Mouse (Mus musculus) midbrain, embryonic 15.5 days (tissue): ENCODE measurements around the gene Zfp784. TPM values are rescaled to one million over a fixed set of nuclear protein-coding genes. Genes with fewer than 3 reads are reported as not detected.
"Not testable (repeated sequence)": the region's sequence is repeated elsewhere in the genome, so short reads cannot be mapped to it uniquely, and the experiment has no call there.

Experiments used
- ATAC-seq: fragments of 200-750 bp; cut with Nextera tagmentation; replicated peaks from 2 replicates; pipeline ENCODE4 v1.8.0; 2017; ENCODE audit warnings: moderate TSS enrichment
- H3K27ac ChIP-seq: fragments of 300-500 bp; sonication (generic); 2 replicates; pipeline ENCODE4 v1.5.1; 2015; ENCODE audit warnings: mild to moderate bottlenecking, inconsistent platforms
- H3K27me3 ChIP-seq: fragments of 300-500 bp; sonication (generic); replicated peaks from 2 replicates; pipeline ENCODE4 v1.6.1; 2015; ENCODE audit warnings: inconsistent platforms
- H3K36me3 ChIP-seq: fragments of 300-500 bp; sonication (generic); replicated peaks from 2 replicates; pipeline ENCODE4 v1.6.1; 2015; ENCODE audit warnings: inconsistent platforms
- H3K4me1 ChIP-seq: fragments of 300-500 bp; sonication (generic); 2 replicates; pipeline ENCODE4 v1.6.1; 2015; ENCODE audit warnings: inconsistent platforms
- H3K4me2 ChIP-seq: fragments of 300-500 bp; sonication (generic); 2 replicates; pipeline ENCODE4 v1.6.1; 2015; ENCODE audit warnings: inconsistent platforms, mild to moderate bottlenecking, moderate library complexity
- H3K4me3 ChIP-seq: fragments of 300-500 bp; sonication (generic); 2 replicates; pipeline ENCODE4 v1.5.1; 2015; ENCODE audit warnings: mild to moderate bottlenecking, inconsistent platforms
- H3K9ac ChIP-seq: fragments of 300-500 bp; sonication (generic); 2 replicates; pipeline ENCODE4 v1.6.1; 2015; ENCODE audit warnings: mild to moderate bottlenecking, inconsistent platforms
- H3K9me3 ChIP-seq: fragments of 300-500 bp; sonication (generic); 2 replicates; pipeline ENCODE4 v1.6.1; 2016; ENCODE audit warnings: inconsistent platforms
- WGBS: fragments of 180-500 bp; shearing (Covaris S2); methylation state at CpG from one replicate; pipeline ENCODE4 v1.1.7; 2015; ENCODE audit warnings: mixed read lengths; 5-methylcytosine and 5-hydroxymethylcytosine counted together
- polyA plus RNA-seq: library from polyadenylated mRNA; unstranded; fragments of >200 nt; fragmentation: Nextera tagmentation; extraction: Ambion mirVana; gene quantifications from 2 replicates; pipeline ENCODE4 v1.2.1, GENCODE M21; 2015

Gene Zfp784
- polyA plus RNA-seq: 12.3 and 13.5 TPM in 2 replicates

GRCm38 (mm10) chr7:5038109-5038732, at the start of gene Zfp784:
TSS of gene Zfp784 (minus strand) at chr7:5038446.
- peak; percentile 95 for ATAC-seq
- H3K9me3 ChIP-seq: no peaks in the 10 kb centered on the region
- WGBS: under 1% methylated on average over 48 of the region's 48 CpGs
- H3K36me3 ChIP-seq: peaks cover 20% of the 10 kb centered on the region
- peaks cover 19% of the 10 kb centered on the region for H3K4me1 ChIP-seq
- peak within 1 kb of the TSS; percentile 57 for H3K4me3 ChIP-seq
- H3K27me3 ChIP-seq: no peaks in the 10 kb centered on the region
- peak within 1 kb of the TSS; percentile 97 for H3K27ac ChIP-seq
- peak within 1 kb of the TSS; percentile 58 for H3K4me2 ChIP-seq
- H3K9ac ChIP-seq: peak within 1 kb of the TSS; percentile 64

GRCm38 (mm10) chr7:5087886-5088285, 49.6 kb upstream of the Zfp784 start:
- H3K9ac ChIP-seq: no peak overlapping the region
- H3K9me3 ChIP-seq: no peaks in the 10 kb centered on the region
- H3K36me3 ChIP-seq: peaks cover 6% of the 10 kb centered on the region
- no peaks in the 10 kb centered on the region for H3K27me3 ChIP-seq
- no peak overlapping the region for H3K4me2 ChIP-seq
- H3K4me1 ChIP-seq: peaks cover 15% of the 10 kb centered on the region; the same call in 1 of the 2 replicates
- H3K27ac ChIP-seq: no peak overlapping the region
- WGBS: 94% methylated on average over 4 of the region's 4 CpGs
- no peak for ATAC-seq
- H3K4me3 ChIP-seq: no peak overlapping the region

GRCm38 (mm10) chr7:5086921-5087440, 48.7 kb upstream of the Zfp784 start:
- ATAC-seq: no peak
- Histone ChIP-seq H3K4me1 (peaks cover 22% of the 10 kb centered on the region), H3K36me3 (peaks cover 6% of the 10 kb centered on the region), H3K27me3 (no peaks in the 10 kb centered on the region), H3K4me3 (no peak overlapping the region), H3K4me2 (no peak overlapping the region), H3K27ac (no peak overlapping the region), H3K9me3 (no peaks in the 10 kb centered on the region), H3K9ac (no peak overlapping the region)
- 77% methylated on average over 5 of the region's 5 CpGs for WGBS

- Histone ChIP-seq H3K4me2 (no peak overlapping the region), H3K4me1 (peaks cover 35% of the 10 kb centered on the region), H3K27ac (no peak overlapping the region), H3K9ac (no peak overlapping the region), H3K9me3 (no peaks in the 10 kb centered on the region), H3K36me3 (peaks cover 6% of the 10 kb centered on the region), H3K27me3 (no peaks in the 10 kb centered on the region), H3K4me3 (no peak overlapping the region)
- 92% methylated on average over 1 of the region's 1 CpGs for WGBS
- ATAC-seq: no peak
These were observed 47.3 kb upstream of the Zfp784 start for GRCm38 (mm10) chr7:5085512-5085911.

- WGBS: 95% methylated on average over 18 of the region's 18 CpGs
- Histone ChIP-seq H3K27me3 (no peaks in the 10 kb centered on the region), H3K27ac (no peak overlapping the region), H3K36me3 (peaks cover 5% of the 10 kb centered on the region; the same call in 1 of the 2 replicates), H3K4me3 (no peak overlapping the region), H3K9me3 (no peaks in the 10 kb centered on the region), H3K9ac (no peak overlapping the region), H3K4me1 (peaks cover 35% of the 10 kb centered on the region), H3K4me2 (no peak overlapping the region)
- ATAC-seq: no peak
These were observed 45.3 kb upstream of the Zfp784 start for GRCm38 (mm10) chr7:5083325-5084105.

GRCm38 (mm10) chr7:5081939-5082338, 43.7 kb upstream of the Zfp784 start:
- Histone ChIP-seq H3K4me1 (peaks cover 32% of the 10 kb centered on the region), H3K36me3 (peaks cover 17% of the 10 kb centered on the region; the same call in 1 of the 2 replicates), H3K4me3 (peak overlapping the region; percentile 12; the same call in 1 of the 2 replicates), H3K9me3 (no peaks in the 10 kb centered on the region), H3K27ac (no peak overlapping the region), H3K4me2 (peak overlapping the region; percentile 84), H3K9ac (no peak overlapping the region), H3K27me3 (no peaks in the 10 kb centered on the region)
- WGBS: 95% methylated on average over 2 of the region's 2 CpGs
- no peak for ATAC-seq

- H3K4me1 ChIP-seq: peaks cover 30% of the 10 kb centered on the region
- no peak for ATAC-seq
- H3K4me2 ChIP-seq: peak overlapping the region; percentile 84
- H3K9ac ChIP-seq: peak overlapping the region; percentile 95; the same call in 1 of the 2 replicates
- peak overlapping the region; percentile 93 for H3K4me3 ChIP-seq
- 72% methylated on average over 6 of the region's 6 CpGs for WGBS
- H3K9me3 ChIP-seq: no peaks in the 10 kb centered on the region
- no peaks in the 10 kb centered on the region for H3K27me3 ChIP-seq
- no peak overlapping the region for H3K27ac ChIP-seq
- peaks cover 24% of the 10 kb centered on the region for H3K36me3 ChIP-seq
These were observed 43.0 kb upstream of the Zfp784 start for GRCm38 (mm10) chr7:5081241-5081640.

- Histone ChIP-seq H3K27me3 (no peaks in the 10 kb centered on the region), H3K36me3 (peaks cover 27% of the 10 kb centered on the region), H3K4me1 (peaks cover 26% of the 10 kb centered on the region), H3K9me3 (no peaks in the 10 kb centered on the region), H3K4me2 (peak overlapping the region; percentile 84), H3K27ac (peak overlapping the region; percentile 89; the same call in 1 of the 2 replicates), H3K4me3 (peak overlapping the region; percentile 93), H3K9ac (peak overlapping the region; percentile 95)
- 20% methylated on average over 6 of the region's 6 CpGs for WGBS
- no peak for ATAC-seq
These were observed 42.6 kb upstream of the Zfp784 start for GRCm38 (mm10) chr7:5080815-5081214.

- peak; percentile 97 for ATAC-seq
- under 1% methylated on average over 78 of the region's 81 CpGs for WGBS
- H3K4me3 ChIP-seq: peak within 1 kb of the TSS; percentile 93
- no peaks in the 10 kb centered on the region for H3K27me3 ChIP-seq
- peak within 1 kb of the TSS; percentile 89 for H3K27ac ChIP-seq
- peak within 1 kb of the TSS; percentile 95 for H3K9ac ChIP-seq
- peaks cover 26% of the 10 kb centered on the region for H3K4me1 ChIP-seq
- H3K9me3 ChIP-seq: no peaks in the 10 kb centered on the region
- H3K36me3 ChIP-seq: peaks cover 32% of the 10 kb centered on the region
- peak within 1 kb of the TSS; percentile 84 for H3K4me2 ChIP-seq
These were observed 41.9 kb upstream of the Zfp784 start, which contains the start of gene Epn1 for GRCm38 (mm10) chr7:5080010-5080751. TSS of gene Epn1 (plus strand) at chr7:5080235.

- H3K4me2 ChIP-seq: peak overlapping the region; percentile 84
- not testable (repeated sequence) for H3K9me3 ChIP-seq, H3K9ac ChIP-seq, H3K27me3 ChIP-seq
- peaks cover 26% of the 10 kb centered on the region for H3K4me1 ChIP-seq
- 48% methylated on average over 11 of the region's 13 CpGs for WGBS
- H3K27ac ChIP-seq: peak overlapping the region; percentile 89
- ATAC-seq: peak; percentile 67
- peak overlapping the region; percentile 93 for H3K4me3 ChIP-seq
- peaks cover 38% of the 10 kb centered on the region for H3K36me3 ChIP-seq
These were observed 41.2 kb upstream of the Zfp784 start for GRCm38 (mm10) chr7:5079365-5080009.

- Histone ChIP-seq H3K9me3 (no peaks in the 10 kb centered on the region), H3K4me3 (no peak overlapping the region), H3K4me1 (peaks cover 13% of the 10 kb centered on the region), H3K36me3 (peaks cover 63% of the 10 kb centered on the region), H3K27me3 (no peaks in the 10 kb centered on the region), H3K9ac (no peak overlapping the region), H3K27ac (no peak overlapping the region), H3K4me2 (no peak overlapping the region)
- 88% methylated on average over 2 of the region's 2 CpGs for WGBS
- no peak for ATAC-seq
These were observed 38.7 kb upstream of the Zfp784 start for GRCm38 (mm10) chr7:5076931-5077330.
